Mouse (Mus musculus): ENCODE results near the gene Prkca.

GRCm38 (mm10) chr11:108223154-108223553, 120.6 kb downstream of the Prkca start:
- no peak for TF ChIP-seq CTCF (IDR thresholded peaks at IDR 0.05; ENCODE audit: extremely low read depth, insufficient read depth, low read length)
- TF ChIP-seq POLR2A (IDR thresholded peaks at IDR 0.05; ENCODE audit: extremely low read depth, insufficient read depth, low read length), result no peak
